Mouse (Mus musculus): ENCODE data around the gene Tom1l2.
A peak's percentile ranks its signal among the peaks of the same experiment; 100 is the strongest.

Gene Tom1l2

DNA sequence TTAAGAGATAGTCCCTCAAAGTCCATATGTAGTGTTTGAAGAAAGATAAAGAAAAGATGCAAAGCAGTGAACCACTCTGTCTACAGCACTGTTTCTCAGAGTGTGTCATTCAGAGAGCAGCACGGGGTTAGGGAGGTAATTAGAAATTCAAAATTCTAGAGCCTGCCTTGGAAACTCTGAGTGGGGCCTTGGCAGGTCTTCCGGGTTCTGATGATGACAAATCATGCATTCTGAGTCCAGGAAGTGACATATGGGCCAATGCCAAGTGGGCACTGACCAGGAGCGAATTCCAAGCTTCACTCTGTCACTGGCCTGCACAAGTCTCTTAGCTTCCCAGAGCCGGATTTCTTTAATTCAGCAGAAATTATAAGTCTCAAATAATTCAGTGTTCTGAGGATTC, 6.2 kb downstream of the Tom1l2 start:
- DNase-seq (ENCODE audit: low spot score), result no peak

DNA sequence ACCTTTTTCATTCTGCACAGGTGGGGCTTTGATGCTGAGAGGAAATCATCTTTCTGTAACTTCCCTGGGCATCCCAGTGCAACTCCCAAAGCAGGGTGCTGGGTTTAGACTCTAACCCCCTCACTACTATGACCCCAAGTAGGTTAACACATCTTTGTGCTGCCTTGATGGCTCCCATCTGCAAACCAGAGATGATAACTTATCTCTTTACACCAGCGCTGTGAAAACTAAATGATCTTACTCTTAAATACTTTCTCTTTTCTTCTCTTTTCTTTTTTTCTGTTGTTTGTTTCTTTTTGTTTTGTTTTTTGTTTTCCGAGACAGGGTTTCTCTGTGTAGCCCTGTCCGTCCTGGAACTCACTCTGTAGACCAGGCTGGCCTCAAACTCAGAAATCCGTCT, 6.8 kb downstream of the Tom1l2 start:
- no peak for DNase-seq (ENCODE audit: low spot score)

DNA sequence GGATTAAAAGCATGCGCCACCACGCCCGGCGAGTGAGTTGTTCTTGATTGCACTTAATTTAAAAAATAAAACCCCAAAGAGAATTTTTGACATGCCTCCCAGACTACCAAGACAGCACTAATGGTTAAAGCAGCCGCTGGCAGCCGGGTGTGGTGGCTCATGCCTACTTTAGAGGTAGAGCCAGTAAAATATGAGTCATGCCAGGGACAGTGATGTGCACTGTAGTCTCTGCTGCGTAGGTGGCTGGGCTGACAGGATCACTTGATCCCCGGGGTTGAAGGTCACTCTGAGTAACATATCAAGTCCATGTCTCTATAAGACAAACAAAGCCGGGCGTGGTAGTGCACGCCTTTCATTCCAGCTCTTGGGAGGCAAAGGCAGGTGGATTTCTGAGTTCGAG, 13.3 kb downstream of the Tom1l2 start:
- no peak for DNase-seq (ENCODE audit: low spot score)

DNA sequence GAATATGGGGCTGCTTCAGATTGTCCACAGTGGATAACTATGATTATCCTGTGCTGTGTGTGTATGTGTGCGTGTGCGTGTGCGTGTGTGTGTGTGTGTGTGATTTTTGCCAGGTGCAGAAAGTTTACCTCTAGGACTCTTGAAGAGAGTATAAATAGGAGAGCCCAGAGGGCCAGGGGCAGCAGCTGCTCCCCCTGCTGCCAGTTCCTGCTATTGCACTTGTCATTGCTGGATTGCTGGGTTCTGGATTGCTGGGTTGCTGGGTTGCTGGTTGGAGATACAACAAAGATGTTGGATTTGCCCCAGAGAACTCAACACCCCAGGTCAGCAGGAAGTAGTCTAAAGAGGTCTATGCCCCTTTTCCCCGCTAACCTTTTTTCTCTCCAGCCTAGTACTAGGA, 14.4 kb downstream of the Tom1l2 start:
- no peak for DNase-seq (ENCODE audit: low spot score)

DNA sequence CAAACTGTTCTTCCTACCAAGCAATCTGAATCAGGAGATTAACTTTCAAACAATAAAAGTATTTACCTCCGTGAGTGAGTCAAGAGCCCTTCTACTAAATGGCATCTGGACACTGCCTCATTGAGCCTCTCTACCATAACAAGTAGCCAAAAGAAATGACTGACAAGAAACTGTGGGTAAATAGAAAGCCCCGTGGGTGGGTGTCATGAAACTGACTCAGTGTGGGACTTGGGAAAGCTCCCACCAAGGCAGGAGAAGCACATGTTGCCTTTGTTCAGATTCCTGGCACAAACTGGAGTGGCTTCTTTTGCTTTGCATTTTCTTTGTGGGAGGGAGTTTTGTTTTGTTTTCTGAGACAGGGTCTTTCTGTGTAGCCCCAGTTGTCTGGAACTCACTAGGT, 16.9 kb downstream of the Tom1l2 start:
- DNase-seq (ENCODE audit: low spot score), result no peak

DNA sequence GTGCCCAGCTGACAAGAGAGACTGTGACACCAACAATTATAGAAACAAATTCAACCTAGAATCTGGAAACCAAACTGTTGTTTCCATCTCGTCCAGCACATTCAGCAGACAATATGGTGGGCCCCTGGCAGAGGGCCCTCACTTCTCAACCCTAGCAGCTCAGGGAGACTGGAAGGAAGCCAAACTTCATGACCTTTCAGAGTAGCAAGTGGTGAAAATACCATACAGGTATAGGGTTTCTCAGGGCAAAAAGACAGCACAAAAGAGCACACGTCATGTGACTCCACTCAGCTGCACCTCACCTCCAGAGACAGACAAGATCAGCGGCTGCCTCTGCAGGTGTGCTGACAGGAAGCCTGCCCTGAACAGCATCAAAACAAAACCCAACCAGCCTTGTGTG, 18.6 kb downstream of the Tom1l2 start:
- no peak for DNase-seq (ENCODE audit: low spot score)

DNA sequence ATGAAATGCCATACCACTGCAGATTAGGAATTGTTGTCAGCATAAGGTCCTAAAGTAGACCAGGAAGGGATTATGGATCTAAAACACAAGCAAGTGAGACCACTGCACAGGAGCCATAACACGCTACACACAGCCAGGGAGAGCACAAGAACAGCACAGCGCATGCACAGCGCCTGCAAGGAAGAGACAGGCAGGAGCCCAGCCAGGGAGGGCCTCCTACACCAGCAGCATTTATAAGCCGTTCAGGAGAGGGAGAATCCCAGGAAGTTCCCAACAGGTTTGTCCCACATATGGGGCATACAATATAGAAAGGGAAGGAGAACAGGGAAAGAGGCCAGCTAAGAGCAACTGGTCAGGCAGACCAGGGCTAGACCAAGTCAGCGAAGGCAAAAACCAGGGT, 19.2 kb downstream of the Tom1l2 start:
- no peak for DNase-seq (ENCODE audit: low spot score)

DNA sequence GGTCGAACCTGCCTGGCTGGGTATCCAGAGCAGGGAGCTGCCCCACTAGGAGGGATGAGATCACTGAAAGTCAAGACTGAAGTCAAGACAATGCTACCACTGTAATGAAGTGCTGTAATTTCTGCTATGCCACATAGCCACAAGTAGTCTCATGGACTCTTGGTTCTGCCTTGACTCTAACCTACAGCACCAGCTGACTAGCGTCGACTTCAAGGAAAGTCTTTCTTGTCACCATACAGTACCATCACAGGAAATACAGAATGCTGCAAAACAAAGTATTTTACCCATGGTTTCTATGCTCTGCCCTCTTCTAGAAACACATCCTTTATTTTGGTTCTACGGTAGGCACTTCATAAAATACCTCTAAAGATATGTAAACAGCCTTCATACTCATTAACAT, 22.2 kb downstream of the Tom1l2 start:
- no peak for DNase-seq (ENCODE audit: low spot score)

DNA sequence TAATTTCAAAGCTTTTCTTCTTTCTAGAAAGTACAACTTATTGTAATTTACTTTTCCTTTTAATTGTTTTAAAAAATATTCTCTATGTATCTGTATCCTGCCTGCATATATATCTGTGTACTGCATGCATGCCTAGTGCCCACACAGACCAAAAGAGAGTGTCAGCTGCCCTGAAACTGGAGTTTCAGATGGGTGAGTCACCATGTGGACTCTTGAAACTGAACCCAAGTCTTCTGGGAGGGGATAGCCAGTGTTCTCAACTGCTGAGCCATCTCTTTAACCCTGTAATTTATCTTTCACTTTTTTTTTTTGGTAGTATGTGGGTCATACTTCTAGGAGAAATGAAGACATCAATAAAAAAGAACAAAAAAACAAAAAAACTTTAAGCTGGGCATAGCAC, 29.0 kb downstream of the Tom1l2 start:
- DNase-seq (ENCODE audit: low spot score), result no peak

DNA sequence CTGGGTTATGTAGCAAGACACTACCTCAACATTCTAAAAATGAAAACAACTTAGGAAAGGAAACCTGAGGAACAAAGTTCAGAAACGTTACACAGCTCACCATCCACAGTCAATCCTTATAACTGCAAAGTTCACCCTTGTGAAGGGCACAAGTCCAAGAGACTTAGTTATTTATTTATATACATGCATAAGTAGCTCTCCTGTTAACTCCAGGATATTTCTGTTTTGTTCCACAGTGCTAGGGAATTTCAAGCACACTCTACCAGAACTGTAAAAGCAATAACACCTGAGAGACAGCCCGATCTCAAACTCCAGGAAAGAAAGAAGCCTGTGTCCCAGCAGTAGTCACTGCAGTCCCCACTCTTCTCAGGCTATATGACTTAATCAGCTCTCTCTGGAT, 31.3 kb downstream of the Tom1l2 start:
- DNase-seq (ENCODE audit: low spot score), result no peak

DNA sequence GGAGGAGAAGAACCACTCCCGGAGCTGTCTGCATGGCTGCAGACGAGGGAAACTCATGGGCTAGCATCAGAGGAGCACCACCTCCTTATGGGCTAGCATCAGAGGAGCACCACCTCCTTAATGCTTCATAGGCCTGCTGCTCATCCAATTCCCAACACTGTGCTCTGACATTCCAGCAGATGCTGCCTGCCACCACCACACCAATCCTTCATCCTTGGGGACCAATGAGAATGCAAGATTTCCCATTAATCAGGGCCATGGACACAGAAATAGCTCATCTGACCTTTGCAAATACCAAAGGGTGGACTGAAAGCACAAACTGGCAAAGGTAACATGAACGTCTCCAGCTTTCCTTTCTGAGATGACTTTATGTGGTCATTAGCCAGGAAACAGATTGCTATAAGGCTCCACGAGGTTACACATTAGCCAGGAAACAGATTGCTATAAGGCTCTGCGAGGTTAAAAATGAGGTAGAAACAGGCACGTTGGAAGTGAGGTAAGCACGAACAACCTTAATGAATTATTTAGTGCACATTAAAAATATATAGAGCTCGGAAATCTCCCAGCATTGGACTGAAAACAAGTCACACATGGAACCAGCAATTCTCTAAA, 32.2 kb downstream of the Tom1l2 start:
- no peak for DNase-seq (ENCODE audit: low spot score)

DNA sequence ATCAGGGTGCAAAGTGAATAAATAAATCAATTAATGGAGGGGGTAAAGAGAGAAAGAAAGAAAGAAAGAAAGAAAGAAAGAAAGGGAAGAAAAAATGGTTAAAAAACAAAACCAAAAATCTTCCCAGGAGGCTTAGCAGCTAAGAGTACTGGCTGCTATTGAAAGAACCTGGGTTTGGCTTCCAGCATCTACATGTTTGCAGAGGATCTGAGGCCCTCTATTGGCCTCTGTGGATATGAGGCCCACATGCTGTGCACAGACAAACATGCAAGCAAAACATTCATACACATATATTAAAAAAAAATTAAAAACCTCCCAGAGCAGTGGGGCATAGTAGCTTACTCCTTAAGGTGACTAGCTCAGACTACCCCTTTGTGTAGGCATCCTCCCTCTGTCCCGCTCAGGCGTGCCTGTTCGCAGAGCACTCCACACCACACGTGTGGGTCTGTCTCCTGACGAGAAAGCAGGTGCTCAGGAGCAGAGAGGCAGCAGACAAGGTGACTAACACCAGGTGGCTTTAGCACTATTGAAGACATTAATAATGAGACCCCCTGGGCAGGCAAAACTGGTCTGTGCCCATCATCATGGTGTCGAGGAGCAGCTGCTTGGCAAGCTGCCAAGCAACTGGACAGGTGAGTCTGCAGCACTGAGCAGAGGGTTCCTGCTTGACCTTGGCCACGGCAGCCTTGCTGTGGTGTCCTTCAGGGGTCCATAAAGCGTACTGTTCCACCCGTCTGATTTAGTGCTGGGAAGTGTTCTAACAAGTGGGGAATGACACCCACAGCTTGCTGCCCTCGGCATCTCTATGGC, 33.2 kb downstream of the Tom1l2 start:
- DNase-seq (ENCODE audit: low spot score), result no peak

DNA sequence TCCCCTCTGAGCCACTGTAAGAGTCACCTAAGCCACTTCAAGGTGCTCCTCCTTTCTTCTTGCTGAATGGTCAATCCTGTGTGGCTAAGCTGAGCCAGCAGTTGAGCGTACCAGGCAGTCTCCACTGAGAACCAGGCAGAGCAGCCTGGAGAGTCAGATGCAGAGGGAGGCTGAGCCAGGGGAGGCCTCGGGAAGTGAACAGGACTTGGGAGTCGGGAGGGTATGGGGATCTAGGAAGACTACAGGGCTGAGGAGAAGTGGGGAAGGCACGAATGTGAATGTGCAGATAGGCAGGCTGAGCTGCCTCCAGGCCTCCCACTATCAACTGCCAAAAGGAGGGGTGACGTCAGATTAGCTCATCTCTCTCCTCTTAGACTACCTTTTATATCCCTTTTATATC, 34.0 kb downstream of the Tom1l2 start:
- DNase-seq (ENCODE audit: low spot score), result no peak

DNA sequence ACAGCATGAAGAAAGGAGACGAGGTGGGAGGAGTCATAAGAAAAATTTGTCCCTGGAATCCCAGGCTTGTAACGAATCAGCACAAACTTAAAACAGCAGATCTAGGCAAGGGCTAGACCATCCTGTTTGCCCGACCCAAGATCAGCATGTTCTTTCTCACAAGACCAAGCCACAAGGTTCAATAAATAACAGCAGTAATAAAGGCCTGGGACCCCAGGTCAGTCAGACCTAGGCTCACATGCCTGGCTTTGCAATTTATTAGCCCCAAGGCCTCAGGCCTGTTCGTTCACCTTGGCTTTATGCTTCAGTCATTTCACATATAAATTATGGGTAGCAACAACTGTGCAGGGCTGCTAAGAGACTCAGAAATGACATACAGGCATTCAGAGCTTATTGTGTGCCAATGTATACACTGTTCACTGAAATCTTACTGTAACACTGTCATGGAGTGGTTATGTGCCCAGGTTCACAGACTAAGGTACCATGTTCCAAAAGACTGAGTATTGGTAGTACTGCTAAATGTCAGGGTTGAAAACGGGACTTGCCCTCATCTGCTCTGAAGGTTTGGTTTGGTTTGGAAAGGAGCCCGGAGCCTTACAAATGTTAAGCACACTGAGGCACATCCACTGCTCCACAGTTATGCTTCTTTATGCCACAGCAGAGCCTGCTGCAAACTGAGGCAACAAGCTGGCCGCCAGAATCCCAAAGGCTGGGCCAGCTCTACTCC, 35.2 kb downstream of the Tom1l2 start:
- no peak for DNase-seq (ENCODE audit: low spot score)

DNA sequence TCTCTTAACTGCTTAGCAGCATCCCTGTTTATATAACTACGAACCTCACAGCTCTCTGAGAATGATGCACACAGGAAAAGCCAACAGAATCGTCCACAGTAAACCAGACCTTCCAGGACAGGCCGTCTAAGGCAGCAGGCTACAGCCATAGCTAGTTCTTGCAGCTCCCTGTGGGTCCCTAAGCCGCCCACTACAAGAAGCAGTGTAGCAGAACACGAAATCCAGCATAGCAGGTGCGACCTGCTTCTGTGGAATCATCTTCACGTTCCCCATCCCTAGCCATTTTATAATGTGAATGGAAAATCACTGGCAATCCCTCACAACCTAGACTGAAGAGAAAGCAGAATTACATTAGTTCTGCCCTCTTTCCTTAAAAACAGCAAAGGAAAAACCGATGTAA, 35.8 kb downstream of the Tom1l2 start:
- DNase-seq (ENCODE audit: low spot score), result no peak

DNA sequence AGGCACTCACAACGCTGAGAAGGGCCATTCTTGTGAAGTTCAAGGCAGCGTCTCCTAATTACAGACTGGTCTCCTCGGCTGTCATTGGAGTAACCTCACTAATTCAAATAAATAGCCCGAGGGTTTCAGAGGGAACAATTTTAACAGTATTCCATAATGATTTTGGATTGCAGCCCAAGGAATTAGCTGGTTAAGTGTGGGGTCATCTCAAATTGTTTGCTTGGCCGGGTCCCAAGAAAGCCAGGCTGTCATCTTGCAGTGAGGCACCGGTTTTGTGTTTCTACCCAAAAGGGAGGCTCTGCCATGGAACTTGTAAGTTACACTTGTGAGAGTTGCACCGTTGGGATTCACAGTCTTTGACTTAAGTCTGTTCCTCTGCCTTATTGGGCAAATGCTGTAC, 36.5 kb downstream of the Tom1l2 start:
- peak; percentile 69 for DNase-seq (ENCODE audit: low spot score)

DNA sequence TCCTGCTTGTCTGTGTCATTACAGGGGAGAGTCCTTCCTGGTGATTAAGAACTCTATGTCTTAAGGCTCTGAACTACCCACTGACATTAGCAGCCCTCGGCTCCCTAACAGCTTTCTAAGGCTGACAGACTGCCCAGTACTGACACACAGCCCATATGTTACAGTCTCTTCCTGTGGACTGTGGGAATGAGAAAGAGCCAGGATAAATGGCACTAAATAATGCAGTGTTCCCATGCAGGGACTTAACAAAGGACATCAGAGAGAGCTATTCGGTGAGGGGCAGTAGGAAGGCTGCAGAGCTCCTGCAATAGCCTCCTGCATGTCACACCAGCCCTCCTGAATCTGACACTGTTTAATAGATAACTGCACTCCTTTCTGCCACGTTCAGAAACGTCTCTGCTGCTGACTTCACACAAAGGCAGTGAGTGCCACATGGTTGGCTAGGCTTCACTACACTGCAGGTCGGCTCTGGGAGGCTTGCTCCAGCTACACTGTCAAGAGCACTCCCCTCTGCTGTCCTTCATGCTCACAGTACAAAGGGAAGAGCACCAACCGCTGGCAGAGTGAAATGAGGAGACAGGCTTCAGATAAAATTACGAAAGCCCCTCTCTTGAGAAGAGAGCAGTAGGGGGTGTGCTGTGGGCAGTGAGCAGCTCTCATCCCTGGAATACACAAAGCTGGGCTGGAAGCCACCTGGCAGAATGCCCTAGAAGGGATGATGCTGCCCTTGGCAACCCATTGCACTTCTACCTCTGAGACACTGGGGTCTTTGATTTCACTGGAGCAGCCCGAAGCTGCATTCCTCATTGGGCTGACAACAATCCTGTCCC, 41.5 kb downstream of the Tom1l2 start:
- peak; percentile 94 for DNase-seq (ENCODE audit: low spot score)

DNA sequence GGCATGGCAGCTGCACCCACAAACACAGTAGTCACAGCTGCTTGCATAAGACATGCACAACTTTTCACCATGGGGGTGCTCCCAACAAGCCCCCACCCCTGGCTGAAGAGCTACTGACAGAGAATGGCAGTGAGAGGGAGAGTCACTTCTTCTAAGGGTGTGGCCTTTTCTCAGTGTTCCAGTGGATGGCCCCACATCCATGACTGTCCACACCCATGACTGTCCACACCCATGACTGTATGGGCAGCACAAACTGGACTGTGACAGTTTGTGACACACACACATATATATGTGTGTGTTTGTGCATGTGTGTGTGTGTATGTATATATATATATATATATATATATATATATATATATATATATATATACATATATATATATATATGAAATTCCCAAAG, 42.8 kb downstream of the Tom1l2 start:
- no peak for DNase-seq (ENCODE audit: low spot score)

DNA sequence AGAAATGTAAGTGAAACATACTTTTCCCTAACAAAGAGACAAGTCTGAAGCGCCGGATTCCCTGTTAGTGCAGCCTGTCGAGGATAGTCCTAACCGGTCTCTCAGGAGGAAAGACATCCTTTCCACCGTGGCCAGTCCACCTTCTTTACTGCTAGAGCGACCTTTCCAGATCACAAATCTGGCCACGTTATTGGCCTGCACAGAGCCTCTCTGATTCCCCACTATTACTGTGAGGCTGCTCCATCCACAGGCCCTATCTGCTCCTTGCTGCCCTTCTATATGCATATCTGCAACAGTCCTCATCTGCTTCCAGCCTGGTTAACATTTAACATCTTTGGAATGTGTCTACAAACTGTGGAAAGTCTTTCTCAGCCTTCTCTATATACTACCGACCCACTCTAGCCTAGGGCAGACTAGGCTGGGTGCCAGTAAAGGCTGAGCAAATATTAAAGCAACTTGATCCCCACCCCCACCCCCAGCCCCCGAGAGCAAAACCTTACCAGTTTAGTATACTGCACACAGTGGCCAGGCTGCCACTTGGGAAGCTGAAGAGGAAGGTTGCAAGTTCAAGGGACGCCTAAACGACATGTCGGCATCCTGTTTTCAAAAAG, 44.1 kb downstream of the Tom1l2 start:
- DNase-seq (ENCODE audit: low spot score), result no peak

DNA sequence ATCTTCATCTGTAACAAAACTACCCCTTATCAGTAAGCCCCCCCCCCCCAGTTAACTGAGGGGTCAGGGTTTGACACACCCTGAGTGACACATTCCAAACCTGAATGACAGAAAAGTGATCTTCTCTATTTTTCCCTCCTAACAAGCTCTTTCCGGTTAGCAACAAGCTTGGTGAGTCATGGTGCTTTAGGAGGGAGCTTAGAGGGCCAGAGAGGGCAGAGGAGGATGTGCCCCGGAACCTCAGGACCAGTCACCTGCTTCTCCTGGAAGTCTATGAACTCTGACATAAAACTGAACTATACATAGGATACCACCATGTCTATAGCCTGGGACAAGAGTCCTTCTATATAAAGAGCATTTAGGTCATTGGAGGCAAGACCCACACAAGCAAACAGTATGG, 44.6 kb downstream of the Tom1l2 start:
- no peak for DNase-seq (ENCODE audit: low spot score)

DNA sequence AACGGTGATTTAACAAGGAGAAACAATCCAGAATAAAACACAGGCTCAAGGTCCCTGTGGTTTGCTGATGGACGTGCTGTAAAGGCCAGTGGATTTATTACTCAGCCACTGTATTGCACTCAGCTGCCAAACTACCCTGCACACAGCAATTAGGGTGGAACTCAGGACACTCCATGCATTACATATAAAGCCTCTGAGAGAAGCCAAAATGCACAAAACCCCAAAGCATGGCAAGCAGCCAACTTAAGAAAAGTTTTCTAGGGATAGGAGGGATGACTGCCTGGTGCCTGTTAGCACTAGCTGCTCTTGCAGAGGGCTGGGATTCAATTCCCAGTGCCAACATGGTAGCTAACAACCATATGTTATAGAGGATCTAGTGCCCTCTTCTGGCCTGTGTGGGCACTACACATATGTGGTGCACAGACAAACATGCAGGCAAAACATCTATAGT, 45.3 kb downstream of the Tom1l2 start:
- DNase-seq (ENCODE audit: low spot score), result peak; percentile 43

DNA sequence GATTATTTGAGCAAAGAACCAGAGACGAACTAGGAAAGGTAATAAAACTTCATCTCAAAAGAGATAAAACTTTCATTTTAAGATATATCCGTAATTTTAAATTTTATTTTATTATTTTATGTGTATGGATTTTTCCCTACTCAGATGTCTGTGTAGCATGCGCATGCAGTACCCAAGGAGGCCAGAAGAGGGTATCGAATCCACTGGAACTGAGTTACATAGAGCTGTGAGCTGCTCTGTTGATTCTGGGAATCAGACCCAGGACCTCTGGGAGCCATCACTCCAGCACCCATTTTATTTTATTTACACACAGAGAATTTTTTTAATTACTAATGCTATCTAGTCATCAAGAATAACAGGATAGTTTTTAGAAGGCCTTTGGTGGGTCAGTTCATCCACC, 45.9 kb downstream of the Tom1l2 start:
- peak; percentile 52 for DNase-seq (ENCODE audit: low spot score)

All from MN1 (cell line).